Mouse (Mus musculus): ENCODE data around the gene Rfx2. TPM values are rescaled to one million over a fixed set of nuclear protein-coding genes. Genes with fewer than 3 reads are reported as not detected.
A peak's percentile ranks its signal among the peaks of the same experiment; 100 is the strongest.

Rfx2 gene
- polyA plus RNA-seq, 1 experiment from 2014 or later, result 6.7 TPM

DNA sequence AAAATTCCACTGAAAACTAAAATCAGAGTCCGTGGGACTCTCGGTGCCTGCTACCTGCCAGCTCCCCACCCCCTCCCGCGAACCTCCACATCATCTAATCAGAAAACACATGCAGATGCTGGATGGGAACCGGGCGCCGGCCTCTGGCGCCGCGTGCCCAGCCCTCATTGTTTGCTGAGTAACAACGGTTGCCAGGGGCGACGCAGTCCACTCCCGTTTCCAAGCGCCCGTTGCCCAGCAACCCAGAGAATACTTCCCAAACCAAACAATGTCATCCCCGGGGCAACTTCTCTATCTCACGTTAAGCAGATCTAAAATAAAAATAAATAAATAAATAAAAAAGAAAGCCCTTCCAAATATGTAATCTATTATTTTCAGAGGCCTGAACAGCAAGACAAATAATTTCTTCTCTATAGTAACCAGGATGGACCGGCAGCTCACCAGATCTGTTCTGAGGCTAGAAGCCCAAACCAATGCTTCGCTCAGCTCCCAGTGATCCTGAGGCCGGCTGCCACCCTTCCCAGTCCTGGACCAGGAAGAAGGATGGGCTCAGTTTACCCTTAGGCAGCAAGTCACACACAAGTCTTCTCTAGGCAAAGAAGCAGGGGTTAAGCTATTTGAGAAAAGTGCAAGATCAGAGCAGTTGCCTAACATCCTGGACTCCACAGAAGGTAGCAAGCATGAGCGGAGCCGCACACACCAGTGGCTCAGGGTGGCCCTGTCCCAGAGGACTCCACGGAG lies 16.3 kb downstream of the Rfx2 start:
- H3K36me3 ChIP-seq (ENCODE audit: control insufficient read depth, insufficient read depth, low read length), result no peaks in the 10 kb centered on the region
- no peak overlapping the region for H3K4me2 ChIP-seq (replicated peaks; ENCODE audit: low read depth, low read length)
- no peaks in the 10 kb centered on the region for H3K27me3 ChIP-seq (ENCODE audit: control insufficient read depth, insufficient read depth, low read length)
- no peak overlapping the region for H3K4me3 ChIP-seq (ENCODE audit: low read depth, low read length)
- 0 out of 2 replicates have a peak, but pooled peaks have one; percentile 54 for ATAC-seq (ENCODE audit: insufficient number of reproducible peaks, insufficient read depth, low FRiP score, low read depth)
- H3K9ac ChIP-seq (replicated peaks; ENCODE audit: low read depth, low read length), result no peak overlapping the region
- no peaks in the 10 kb centered on the region for H3K9me3 ChIP-seq (ENCODE audit: control insufficient read depth, low read depth, low read length)
- 12% methylated on average over 24 of the region's 24 CpGs for WGBS
- H3K27ac ChIP-seq (ENCODE audit: low read length), result no peak overlapping the region
- H3K4me1 ChIP-seq (ENCODE audit: control insufficient read depth, insufficient read depth, low read length), result peaks cover 11% of the 10 kb centered on the region

DNA sequence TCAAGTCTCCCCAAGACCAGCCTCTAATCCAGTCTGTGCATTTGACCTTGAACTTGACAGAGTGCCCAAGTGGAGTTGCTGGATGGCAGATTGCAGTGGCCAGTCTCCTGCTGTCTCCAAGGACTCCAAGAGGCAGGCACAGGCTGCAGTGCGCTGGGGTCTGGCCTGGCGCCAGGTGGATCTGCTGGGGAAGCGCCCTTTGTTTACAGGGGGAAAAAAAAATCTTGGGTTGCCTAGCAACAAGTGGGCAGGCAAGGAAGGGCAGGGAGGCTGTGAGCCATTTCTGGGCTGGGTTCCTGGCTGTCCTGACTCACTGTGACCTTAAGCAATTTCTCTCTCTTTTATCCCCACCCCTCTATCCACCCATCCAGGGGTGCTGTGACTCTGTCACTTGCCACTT lies 20.6 kb downstream of the Rfx2 start:
- Histone ChIP-seq H3K36me3 (ENCODE audit: control insufficient read depth, insufficient read depth, low read length) (no peaks in the 10 kb centered on the region), H3K9me3 (ENCODE audit: control insufficient read depth, low read depth, low read length) (no peaks in the 10 kb centered on the region), H3K27me3 (ENCODE audit: control insufficient read depth, insufficient read depth, low read length) (no peaks in the 10 kb centered on the region), H3K4me1 (ENCODE audit: control insufficient read depth, insufficient read depth, low read length) (peaks cover 14% of the 10 kb centered on the region), H3K4me3 (ENCODE audit: low read depth, low read length) (no peak overlapping the region), H3K27ac (ENCODE audit: low read length) (peak overlapping the region; percentile 45; the same call in 1 of the 2 replicates), H3K9ac (replicated peaks; ENCODE audit: low read depth, low read length) (no peak overlapping the region), H3K4me2 (replicated peaks; ENCODE audit: low read depth, low read length) (no peak overlapping the region)
- ATAC-seq (ENCODE audit: insufficient number of reproducible peaks, insufficient read depth, low FRiP score, low read depth), result peak; percentile 82
- 3% methylated on average over 3 of the region's 3 CpGs for WGBS

DNA sequence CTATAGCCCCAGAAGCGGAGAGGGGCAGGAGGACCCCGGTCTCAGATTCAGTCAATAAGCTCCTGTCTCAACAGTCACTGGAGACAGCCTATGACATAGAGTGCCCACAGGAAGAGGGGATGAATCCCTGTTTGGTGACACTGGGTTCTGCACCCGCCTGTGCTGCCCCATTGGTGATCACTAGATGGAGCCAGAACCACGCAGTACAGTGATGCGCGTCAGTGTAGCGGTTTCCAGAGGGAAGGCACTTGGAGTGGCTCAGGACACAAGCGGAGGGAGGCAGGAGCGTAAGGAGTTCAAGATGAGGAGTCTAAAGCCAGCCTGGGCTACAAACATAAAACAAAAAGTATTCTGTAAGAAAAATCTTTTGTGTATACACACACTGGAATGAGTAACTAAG lies 22.3 kb downstream of the Rfx2 start:
- H3K4me2 ChIP-seq (replicated peaks; ENCODE audit: low read depth, low read length), result no peak overlapping the region
- no peaks in the 10 kb centered on the region for H3K9me3 ChIP-seq (ENCODE audit: control insufficient read depth, low read depth, low read length)
- H3K4me1 ChIP-seq (ENCODE audit: control insufficient read depth, insufficient read depth, low read length), result peaks cover 14% of the 10 kb centered on the region; the same call in 1 of the 2 replicates
- no peak overlapping the region for H3K4me3 ChIP-seq (ENCODE audit: low read depth, low read length)
- H3K27me3 ChIP-seq (ENCODE audit: control insufficient read depth, insufficient read depth, low read length), result no peaks in the 10 kb centered on the region
- H3K27ac ChIP-seq (ENCODE audit: low read length), result no peak overlapping the region
- H3K9ac ChIP-seq (replicated peaks; ENCODE audit: low read depth, low read length), result no peak overlapping the region
- peak; percentile 56; the same call in 1 of the 2 replicates for ATAC-seq (ENCODE audit: insufficient number of reproducible peaks, insufficient read depth, low FRiP score, low read depth)
- 7% methylated on average over 9 of the region's 9 CpGs for WGBS
- no peaks in the 10 kb centered on the region for H3K36me3 ChIP-seq (ENCODE audit: control insufficient read depth, insufficient read depth, low read length)

GRCm38 (mm10) chr17:56805784-56806183 lies 25.0 kb downstream of the Rfx2 start:
- H3K4me2 ChIP-seq (replicated peaks; ENCODE audit: low read depth, low read length), result no peak overlapping the region
- H3K4me1 ChIP-seq (ENCODE audit: control insufficient read depth, insufficient read depth, low read length), result peaks cover 12% of the 10 kb centered on the region; the same call in 1 of the 2 replicates
- H3K36me3 ChIP-seq (ENCODE audit: control insufficient read depth, insufficient read depth, low read length), result no peaks in the 10 kb centered on the region
- no peak overlapping the region for H3K4me3 ChIP-seq (ENCODE audit: low read depth, low read length)
- H3K9me3 ChIP-seq (ENCODE audit: control insufficient read depth, low read depth, low read length), result no peaks in the 10 kb centered on the region
- H3K27me3 ChIP-seq (ENCODE audit: control insufficient read depth, insufficient read depth, low read length), result no peaks in the 10 kb centered on the region
- WGBS, result 76% methylated on average over 1 of the region's 1 CpGs
- ATAC-seq (ENCODE audit: insufficient number of reproducible peaks, insufficient read depth, low FRiP score, low read depth), result no peak
- H3K27ac ChIP-seq (ENCODE audit: low read length), result no peak overlapping the region
- H3K9ac ChIP-seq (replicated peaks; ENCODE audit: low read depth, low read length), result no peak overlapping the region

DNA sequence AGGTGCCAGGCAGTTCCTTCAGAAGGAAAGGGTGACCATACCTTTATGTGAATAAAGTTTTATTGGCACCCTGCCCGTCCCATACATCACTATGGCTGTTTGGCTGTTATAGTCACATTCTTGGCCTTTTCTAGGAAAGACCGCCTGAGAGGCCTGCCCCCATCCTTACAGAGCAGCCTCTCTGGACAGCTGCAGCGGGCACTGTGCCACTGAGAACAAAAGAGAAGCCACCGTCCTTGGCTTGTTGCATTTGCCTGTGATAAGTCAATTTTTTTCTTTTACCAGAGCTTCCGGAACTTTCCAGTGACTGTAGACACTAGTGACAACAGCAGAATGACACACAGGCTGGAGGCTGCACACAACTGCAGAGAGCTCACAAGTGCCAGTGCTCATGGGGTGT lies 25.9 kb downstream of the Rfx2 start:
- Histone ChIP-seq H3K4me3 (ENCODE audit: low read depth, low read length) (no peak overlapping the region), H3K9me3 (ENCODE audit: control insufficient read depth, low read depth, low read length) (no peaks in the 10 kb centered on the region), H3K27me3 (ENCODE audit: control insufficient read depth, insufficient read depth, low read length) (no peaks in the 10 kb centered on the region), H3K36me3 (ENCODE audit: control insufficient read depth, insufficient read depth, low read length) (no peaks in the 10 kb centered on the region), H3K4me1 (ENCODE audit: control insufficient read depth, insufficient read depth, low read length) (peaks cover 4% of the 10 kb centered on the region; the same call in 1 of the 2 replicates), H3K9ac (replicated peaks; ENCODE audit: low read depth, low read length) (no peak overlapping the region), H3K4me2 (replicated peaks; ENCODE audit: low read depth, low read length) (no peak overlapping the region), H3K27ac (ENCODE audit: low read length) (no peak overlapping the region)
- ATAC-seq (ENCODE audit: insufficient number of reproducible peaks, insufficient read depth, low FRiP score, low read depth), result no peak
- 73% methylated on average over 5 of the region's 5 CpGs for WGBS

GRCm38 (mm10) chr17:56802065-56802464 lies 28.7 kb downstream of the Rfx2 start:
- H3K27me3 ChIP-seq (ENCODE audit: control insufficient read depth, insufficient read depth, low read length), result no peaks in the 10 kb centered on the region
- H3K9ac ChIP-seq (replicated peaks; ENCODE audit: low read depth, low read length), result no peak overlapping the region
- H3K4me1 ChIP-seq (ENCODE audit: control insufficient read depth, insufficient read depth, low read length), result no peaks in the 10 kb centered on the region
- H3K27ac ChIP-seq (ENCODE audit: low read length), result no peak overlapping the region
- no peak for ATAC-seq (ENCODE audit: insufficient number of reproducible peaks, insufficient read depth, low FRiP score, low read depth)
- 81% methylated on average over 8 of the region's 8 CpGs for WGBS
- no peaks in the 10 kb centered on the region for H3K9me3 ChIP-seq (ENCODE audit: control insufficient read depth, low read depth, low read length)
- no peak overlapping the region for H3K4me3 ChIP-seq (ENCODE audit: low read depth, low read length)
- H3K36me3 ChIP-seq (ENCODE audit: control insufficient read depth, insufficient read depth, low read length), result no peaks in the 10 kb centered on the region
- no peak overlapping the region for H3K4me2 ChIP-seq (replicated peaks; ENCODE audit: low read depth, low read length)

- Histone ChIP-seq H3K4me1 (ENCODE audit: control insufficient read depth, insufficient read depth, low read length) (no peaks in the 10 kb centered on the region), H3K9me3 (ENCODE audit: control insufficient read depth, low read depth, low read length) (no peaks in the 10 kb centered on the region), H3K9ac (replicated peaks; ENCODE audit: low read depth, low read length) (no peak overlapping the region), H3K4me3 (ENCODE audit: low read depth, low read length) (no peak overlapping the region), H3K27me3 (ENCODE audit: control insufficient read depth, insufficient read depth, low read length) (no peaks in the 10 kb centered on the region), H3K4me2 (replicated peaks; ENCODE audit: low read depth, low read length) (no peak overlapping the region), H3K27ac (ENCODE audit: low read length) (no peak overlapping the region), H3K36me3 (ENCODE audit: control insufficient read depth, insufficient read depth, low read length) (no peaks in the 10 kb centered on the region)
- no peak for ATAC-seq (ENCODE audit: insufficient number of reproducible peaks, insufficient read depth, low FRiP score, low read depth)
- 88% methylated on average over 3 of the region's 3 CpGs for WGBS
Observed at GRCm38 (mm10) chr17:56799276-56799675, 31.5 kb downstream of the Rfx2 start.

DNA sequence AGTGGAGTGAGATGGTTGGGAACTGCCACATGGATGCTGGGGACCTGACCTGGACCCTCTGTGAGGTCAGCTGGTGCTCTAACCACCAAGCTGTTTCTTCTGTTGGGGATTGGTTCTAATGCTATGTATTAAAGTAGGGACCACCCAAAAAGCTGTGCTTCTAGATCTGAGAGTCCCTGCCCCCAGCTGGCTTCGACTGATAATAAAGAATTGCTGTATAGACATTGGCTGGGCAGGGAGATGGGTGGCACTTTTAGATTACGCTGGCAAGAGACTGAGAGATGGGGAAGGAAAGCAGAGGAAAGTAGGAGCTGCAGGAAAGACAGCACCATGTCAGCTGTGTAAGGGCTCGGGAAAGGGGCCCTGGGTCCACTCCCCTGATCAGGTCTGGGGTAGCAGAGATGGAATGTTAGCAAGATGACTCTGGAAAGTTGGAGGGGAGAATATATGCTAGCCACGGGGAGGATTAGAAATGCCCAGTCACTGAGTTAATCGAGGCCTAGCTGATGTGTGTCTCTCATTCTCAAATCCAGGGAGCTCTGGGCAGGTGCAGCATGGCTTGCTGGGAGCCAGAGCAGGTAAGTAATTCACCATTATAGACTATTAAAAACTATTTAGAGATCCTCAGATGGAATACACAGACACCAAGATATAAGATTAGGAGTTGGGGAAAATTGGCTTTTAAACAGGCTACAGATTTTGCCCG lies 37.0 kb downstream of the Rfx2 start:
- no peaks in the 10 kb centered on the region for H3K9me3 ChIP-seq (ENCODE audit: control insufficient read depth, low read depth, low read length)
- WGBS, result 75% methylated on average over 6 of the region's 6 CpGs
- H3K4me3 ChIP-seq (ENCODE audit: low read depth, low read length), result no peak overlapping the region
- no peaks in the 10 kb centered on the region for H3K36me3 ChIP-seq (ENCODE audit: control insufficient read depth, insufficient read depth, low read length)
- no peak for ATAC-seq (ENCODE audit: insufficient number of reproducible peaks, insufficient read depth, low FRiP score, low read depth)
- no peak overlapping the region for H3K4me2 ChIP-seq (replicated peaks; ENCODE audit: low read depth, low read length)
- H3K27me3 ChIP-seq (ENCODE audit: control insufficient read depth, insufficient read depth, low read length), result no peaks in the 10 kb centered on the region
- H3K27ac ChIP-seq (ENCODE audit: low read length), result no peak overlapping the region
- H3K9ac ChIP-seq (replicated peaks; ENCODE audit: low read depth, low read length), result no peak overlapping the region
- H3K4me1 ChIP-seq (ENCODE audit: control insufficient read depth, insufficient read depth, low read length), result no peaks in the 10 kb centered on the region
